Comparison of ENCODE assay signal across 9 mouse cellular contexts in genomic region chr3:107037536-107038155, GRCm38 (mm10). TPM values are rescaled to one million over a fixed set of nuclear protein-coding genes. Genes with fewer than 3 reads are reported as not detected.
A peak's percentile ranks its signal among the peaks of the same experiment; 100 is the strongest.
DNase-seq lines count a peak whose midpoint lies in the region; ATAC-seq lines count a peak whose summit lies in the region.
"Had no signal": no experiment of that assay in that cellular context is flagged by ENCODE, and none has a peak within 500 bp of the region (broad histone marks: within the 10 kb centered on the region; RNA-seq: fewer than 3 reads in every experiment).

No protein-coding gene starts in this region.

- DNase-seq in heart, adult 11 months = no peak
- peak; percentile 4 for DNase-seq in R1 (ENCODE audit: low read depth, low spot score)
- no peak for DNase-seq in adrenal gland, adult 8-10 months
- DNase-seq in gastrocnemius, postnatal 14 days = no peak

- ATAC-seq in heart, embryonic 15.5 days (replicated peaks; ENCODE audit: insufficient number of reproducible peaks, insufficient read depth, low FRiP score, low read depth) = no peak
- no peak for ATAC-seq in forebrain, embryonic 15.5 days (replicated peaks)
- no peak for ATAC-seq in limb, embryonic 15.5 days (ENCODE audit: insufficient number of reproducible peaks, low FRiP score, low TSS enrichment, low read depth)
- ATAC-seq in neutrophil, adult 5-6 weeks (ENCODE audit: extremely low read depth, insufficient number of reproducible peaks, low FRiP score, poor library complexity, severe bottlenecking) = peak; percentile 2; the same call in 1 of the 2 replicates
- ATAC-seq: Patski had no signal

- peak overlapping the region; percentile 22; the same call in 1 of the 2 replicates for H3K27ac ChIP-seq in heart, embryonic 15.5 days
- H3K27ac ChIP-seq in forebrain, embryonic 15.5 days (replicated peaks) = peak overlapping the region; percentile 89; the same call in 1 of the 2 replicates
- H3K27ac ChIP-seq in limb, embryonic 15.5 days = no peak overlapping the region

- H3K9me3 ChIP-seq in heart, embryonic 15.5 days (replicated peaks) = no peaks in the 10 kb centered on the region
- H3K9me3 ChIP-seq in forebrain, embryonic 15.5 days = no peaks in the 10 kb centered on the region
- H3K9me3 ChIP-seq in limb, embryonic 15.5 days = no peaks in the 10 kb centered on the region

- peak overlapping the region; percentile 99 for H3K4me2 ChIP-seq in heart, embryonic 15.5 days
- H3K4me2 ChIP-seq in forebrain, embryonic 15.5 days (replicated peaks) = peak overlapping the region; percentile 78
- no peak overlapping the region; the same call in 1 of the 2 replicates for H3K4me2 ChIP-seq in limb, embryonic 15.5 days

- H3K4me1 ChIP-seq in heart, embryonic 15.5 days (replicated peaks) = peaks cover 16% of the 10 kb centered on the region
- peaks cover 68% of the 10 kb centered on the region for H3K4me1 ChIP-seq in forebrain, embryonic 15.5 days
- peaks cover 17% of the 10 kb centered on the region for H3K4me1 ChIP-seq in limb, embryonic 15.5 days

- peaks cover 31% of the 10 kb centered on the region for H3K27me3 ChIP-seq in heart, embryonic 15.5 days
- H3K27me3 ChIP-seq in forebrain, embryonic 15.5 days = no peaks in the 10 kb centered on the region
- H3K27me3 ChIP-seq in limb, embryonic 15.5 days = peaks cover 15% of the 10 kb centered on the region; the same call in 1 of the 2 replicates

- intact Hi-C loops in gastrocnemius, postnatal 14 days (cut with DNase I; ENCODE audit: low total_unique reads) = no loop called here

- WGBS in heart, embryonic 15.5 days = 72% methylated on average over 16 of the region's 16 CpGs
- WGBS in forebrain, embryonic 15.5 days = 69% methylated on average over 16 of the region's 16 CpGs
- 83% methylated on average over 16 of the region's 16 CpGs for WGBS in limb, embryonic 15.5 days

- H3K4me3 ChIP-seq in heart, embryonic 15.5 days = peak overlapping the region; percentile 70
- peak overlapping the region; percentile 67 for H3K4me3 ChIP-seq in forebrain, embryonic 15.5 days
- peak overlapping the region; percentile 67 for H3K4me3 ChIP-seq in limb, embryonic 15.5 days

- H3K9ac ChIP-seq in heart, embryonic 15.5 days = no peak overlapping the region
- peak overlapping the region; percentile 80 for H3K9ac ChIP-seq in forebrain, embryonic 15.5 days (replicated peaks)
- no peak overlapping the region for H3K9ac ChIP-seq in limb, embryonic 15.5 days

- H3K36me3 ChIP-seq in heart, embryonic 15.5 days = no peaks in the 10 kb centered on the region
- H3K36me3 ChIP-seq in forebrain, embryonic 15.5 days = no peaks in the 10 kb centered on the region
- no peaks in the 10 kb centered on the region for H3K36me3 ChIP-seq in limb, embryonic 15.5 days

RNA-seq across cellular contexts. Expression of gene Kcna3, which starts 1.7 kb away (rescaled TPM):
- polyA plus RNA-seq in heart, embryonic 15.5 days (2015; fragmentation: Nextera tagmentation; extraction: Ambion mirVana) = 0.71 and 2.5 TPM in 2 replicates
- polyA plus RNA-seq in forebrain, embryonic 15.5 days (2015; fragmentation: Nextera tagmentation; extraction: Ambion mirVana) = 21.8 and 21.9 TPM in 2 replicates
- 1.1 and 1.5 TPM in 2 replicates for polyA plus RNA-seq in limb, embryonic 15.5 days (2015; fragmentation: Nextera tagmentation; extraction: Ambion mirVana)
- 32.2 and 32.3 TPM in 2 replicates for total RNA-seq in neutrophil, adult 5-6 weeks (2017)
- total RNA-seq in adrenal gland, adult 8-10 months (2022) = 1 to 10 TPM in 3 of 4 experiments, under 1 TPM in 1; 0.91 to 2.5 (median 1.3) TPM
- under 1 TPM in 1 of 2 experiments, not detected in 1; 0.20 TPM for total RNA-seq in gastrocnemius, postnatal 14 days (2021)
- polyA plus RNA-seq: Patski had no signal
